Mouse (Mus musculus): Measurements from ENCODE around the gene Cdk11b.
A peak's percentile ranks its signal among the peaks of the same experiment; 100 is the strongest.
"Not testable (repeated sequence)": the region's sequence is repeated elsewhere in the genome, so short reads cannot be mapped to it uniquely, and the experiment has no call there.

The Cdk11b gene

DNA sequence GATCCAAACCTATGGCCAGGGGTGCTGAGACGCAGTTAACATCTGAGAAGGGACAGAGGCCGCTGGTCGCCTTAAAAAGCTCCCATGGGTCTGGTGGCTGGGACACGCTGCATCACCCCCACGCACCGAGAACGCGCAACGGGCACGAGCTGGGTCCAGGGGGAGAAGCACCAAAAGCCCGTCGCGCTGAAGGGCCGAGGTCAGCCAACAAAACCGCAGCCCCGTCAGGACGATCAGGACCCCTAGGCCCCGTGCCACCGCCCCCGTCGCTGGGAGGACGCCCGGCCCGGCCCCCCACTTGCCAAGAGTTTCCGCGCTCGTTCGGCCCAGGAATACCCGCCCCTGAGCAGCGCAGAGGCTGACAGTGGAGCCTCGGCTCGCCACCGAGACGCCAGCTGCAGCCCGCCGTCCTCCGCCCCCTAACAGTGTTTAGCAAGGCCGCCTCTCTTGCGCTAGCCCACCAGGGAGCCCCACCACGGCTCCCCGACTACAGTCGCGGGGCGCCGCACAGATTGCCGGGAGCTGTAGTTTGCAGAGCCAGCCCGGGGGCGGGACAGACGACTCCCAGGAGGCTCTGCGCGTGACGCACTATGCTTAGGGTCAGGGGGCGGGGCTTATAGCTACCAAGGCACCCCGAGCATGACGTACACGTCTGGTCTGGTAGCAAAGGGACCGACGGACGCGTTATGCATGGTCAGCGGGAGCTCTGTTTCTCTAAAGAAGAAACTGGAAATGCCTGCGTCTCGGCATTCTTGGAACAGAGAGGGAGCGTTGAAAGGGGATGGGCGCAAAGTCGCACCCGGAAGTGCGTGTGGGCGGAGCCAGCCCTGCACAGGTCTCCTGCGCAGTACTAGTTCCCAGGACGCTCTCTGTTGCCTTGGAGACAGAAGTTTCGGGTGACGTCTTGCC lies 44.3 kb downstream of the Cdk11b start, which contains the start of gene Mib2:
Gene Mib2 (minus strand): TSS at position 510 of the 909 bp plus-strand sequence.
- peak; percentile 99 for DNase-seq (ENCODE audit: low spot score)

DNA sequence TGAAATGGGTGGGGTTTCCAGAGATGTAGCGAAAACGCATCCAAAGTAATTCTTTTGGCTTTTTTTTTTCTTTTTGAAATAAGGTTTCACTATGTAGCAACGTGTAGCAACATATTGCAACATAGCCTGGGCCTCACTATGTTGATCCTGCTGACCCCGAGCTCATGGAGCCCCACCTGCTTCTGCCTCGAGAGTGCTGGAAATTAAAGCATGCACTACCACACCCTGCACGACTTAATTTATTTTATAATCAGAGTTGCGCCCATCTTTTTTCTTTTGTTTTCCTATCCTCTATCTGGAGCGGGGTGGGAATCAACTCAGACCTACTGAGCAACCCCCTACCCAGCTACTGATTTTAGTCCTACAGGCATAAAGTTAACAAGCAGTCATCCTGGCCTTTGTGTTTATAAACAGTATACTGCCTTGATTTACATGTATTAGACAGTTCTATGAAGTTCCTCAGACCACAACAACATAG lies 45.0 kb downstream of the Cdk11b start:
- DNase-seq (ENCODE audit: low spot score), result no peak

- DNase-seq (ENCODE audit: low spot score), result not testable (repeated sequence)
Observed at GRCm38 (mm10) chr4:155670236-155670635, 45.6 kb downstream of the Cdk11b start.

- DNase-seq (ENCODE audit: low spot score), result no peak
Observed at GRCm38 (mm10) chr4:155672082-155672481, 47.4 kb downstream of the Cdk11b start.

GRCm38 (mm10) chr4:155675991-155676390 lies 51.3 kb downstream of the Cdk11b start:
- DNase-seq (ENCODE audit: low spot score), result peak; percentile 35

DNA sequence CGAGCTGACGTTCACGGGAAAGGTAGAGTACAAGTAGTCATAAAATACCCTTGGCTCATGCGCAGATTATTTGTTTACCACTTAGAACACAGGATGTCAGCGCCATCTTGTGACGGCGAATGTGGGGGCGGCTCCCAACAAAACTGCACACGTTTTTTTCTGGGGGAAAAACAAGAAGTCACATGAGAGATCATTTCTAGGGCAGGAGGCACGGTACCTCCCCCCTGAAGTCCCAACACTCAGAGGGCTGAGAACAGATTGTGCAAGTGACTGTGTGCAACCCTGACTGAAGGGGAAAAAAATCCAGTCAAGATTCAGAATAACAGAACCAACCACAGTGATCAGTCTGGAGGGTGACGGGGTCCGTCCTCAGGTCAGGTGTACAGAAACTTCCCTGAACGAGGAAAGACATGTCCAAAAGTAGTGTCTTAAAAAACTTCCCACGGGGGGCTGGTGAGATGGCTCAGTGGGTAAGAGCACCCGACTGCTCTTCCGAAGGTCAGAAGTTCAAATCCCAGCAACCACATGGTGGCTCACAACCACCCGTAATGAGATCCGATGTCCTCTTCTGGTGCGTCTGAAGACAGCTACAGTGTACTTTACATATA lies 59.1 kb downstream of the Cdk11b start:
- DNase-seq (ENCODE audit: low spot score), result not testable (repeated sequence)

DNA sequence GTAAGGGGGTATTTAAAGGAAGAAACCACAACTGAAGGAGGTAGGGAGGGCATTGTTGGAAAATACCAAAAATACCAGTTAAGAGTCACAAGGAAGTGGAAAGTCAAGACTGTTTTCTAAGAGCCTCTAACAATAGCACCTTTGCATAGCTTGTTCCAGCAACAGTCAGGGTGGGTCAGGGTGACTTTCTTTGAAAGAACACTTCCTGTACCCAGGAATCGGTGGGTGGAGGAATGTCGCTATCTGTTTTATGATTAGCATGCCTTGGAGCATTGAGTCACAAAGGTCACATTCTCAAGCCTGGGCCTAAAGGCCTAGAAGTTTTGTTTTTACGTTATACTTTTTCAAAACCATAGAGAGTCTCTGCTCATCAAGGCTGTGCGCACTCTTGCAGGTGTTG lies 63.1 kb downstream of the Cdk11b start:
- DNase-seq (ENCODE audit: low spot score), result not testable (repeated sequence)

DNA sequence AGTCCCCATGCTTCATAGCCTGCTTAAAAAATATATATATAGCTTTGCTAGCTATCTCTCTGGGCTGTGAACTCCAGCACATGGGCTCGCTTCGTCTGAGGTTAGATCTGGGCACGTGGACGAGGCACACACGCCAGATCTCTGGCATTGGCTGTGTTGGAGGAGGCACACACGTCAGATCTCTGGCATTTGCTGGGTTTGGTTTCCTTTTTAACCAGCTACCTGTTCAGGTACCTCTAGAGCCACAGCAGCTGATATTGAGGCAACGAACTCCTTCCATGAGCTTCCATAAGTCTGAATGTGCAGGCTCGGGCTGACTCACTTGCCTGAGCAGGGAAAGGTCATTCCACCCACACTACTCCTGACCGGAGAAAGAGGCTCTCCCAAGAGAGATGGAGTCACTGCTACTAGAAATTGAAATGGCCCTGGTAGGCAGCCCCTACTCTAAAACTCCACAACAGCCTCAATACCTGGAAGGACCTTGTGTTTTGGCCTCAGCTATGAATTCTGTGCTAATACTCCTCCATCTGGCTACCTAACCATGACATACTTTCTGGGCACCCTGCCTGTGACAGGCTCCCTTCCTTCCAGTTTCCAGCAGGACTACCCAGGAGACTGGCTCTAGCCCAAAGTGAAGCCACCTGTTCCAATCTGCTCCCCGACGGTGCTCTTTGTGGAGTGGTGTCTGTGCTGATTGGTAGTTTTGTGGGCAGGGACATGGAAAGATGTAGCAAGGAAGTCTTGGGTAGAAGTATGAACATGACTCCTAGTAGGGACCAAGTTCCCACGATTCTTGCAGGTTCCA lies 66.1 kb downstream of the Cdk11b start:
- DNase-seq (ENCODE audit: low spot score), result peak; percentile 77

DNA sequence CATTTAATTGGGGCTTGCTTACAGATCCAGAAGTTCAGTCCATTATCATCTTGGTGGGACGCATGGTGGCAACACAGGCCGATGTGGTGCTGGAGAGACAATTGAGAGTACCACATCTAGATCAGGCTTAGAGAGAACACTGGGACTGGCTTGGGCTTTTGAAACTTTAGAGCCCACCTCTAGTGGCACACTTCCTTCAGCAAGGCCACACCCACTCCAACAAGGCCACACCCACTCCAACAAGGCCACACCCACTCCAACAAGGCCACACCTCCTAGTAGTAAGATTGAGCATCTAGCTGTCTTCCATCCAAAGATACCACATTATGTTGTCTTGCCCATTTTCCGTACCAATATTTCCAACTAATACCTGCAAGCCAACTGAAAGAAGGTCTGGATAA lies 67.8 kb downstream of the Cdk11b start:
- DNase-seq (ENCODE audit: low spot score), result no peak

GRCm38 (mm10) chr4:155694111-155694481 lies 69.4 kb downstream of the Cdk11b start, which contains the start of gene Fndc10:
Gene Fndc10, plus strand, starts transcription at chr4:155694342.
- peak; percentile 74 for DNase-seq (ENCODE audit: low spot score)

DNA sequence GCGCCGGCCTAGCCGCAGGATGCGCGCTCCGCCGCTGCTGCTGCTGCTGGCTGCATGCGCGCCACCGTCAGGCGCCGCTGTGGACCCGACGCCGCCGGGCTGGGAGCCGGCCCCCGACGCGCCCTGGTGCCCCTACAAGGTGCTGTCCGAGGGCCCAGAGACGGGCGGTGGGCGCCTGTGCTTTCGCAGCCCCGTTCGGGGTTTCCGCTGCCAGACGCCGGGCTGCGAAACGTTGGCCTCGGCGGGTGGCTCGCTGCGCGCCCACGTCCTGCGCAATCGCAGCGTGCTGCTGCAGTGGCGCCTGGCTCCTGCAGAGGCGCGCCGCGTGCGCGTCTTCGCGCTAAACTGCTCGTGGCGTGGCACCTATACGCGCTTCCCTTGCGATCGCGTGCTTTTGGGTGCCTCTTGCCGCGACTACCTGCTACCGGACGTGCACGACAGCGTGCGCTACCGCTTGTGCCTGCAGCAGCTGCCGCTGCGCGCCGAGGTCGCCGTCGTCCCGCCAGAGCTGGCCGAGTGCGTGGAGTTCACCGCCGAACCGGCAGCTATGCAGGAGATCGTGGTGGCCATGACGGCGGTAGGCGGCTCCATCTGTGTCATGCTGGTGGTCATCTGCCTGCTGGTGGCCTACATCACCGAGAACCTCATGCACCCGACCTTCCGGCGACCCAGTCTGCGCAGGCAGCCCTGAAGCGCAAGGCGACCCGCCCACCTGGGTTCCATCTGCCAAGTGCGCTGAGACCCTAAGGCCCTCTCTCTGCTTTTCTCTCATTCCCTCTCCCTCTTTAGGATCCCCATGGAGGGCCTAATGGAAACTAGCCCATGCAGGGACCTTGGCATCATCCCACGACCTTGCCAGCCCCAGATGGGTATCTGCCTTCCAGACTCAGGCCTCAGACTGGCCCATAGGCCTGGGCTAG lies 70.1 kb downstream of the Cdk11b start:
- peak; percentile 79 for DNase-seq (ENCODE audit: low spot score)

DNA sequence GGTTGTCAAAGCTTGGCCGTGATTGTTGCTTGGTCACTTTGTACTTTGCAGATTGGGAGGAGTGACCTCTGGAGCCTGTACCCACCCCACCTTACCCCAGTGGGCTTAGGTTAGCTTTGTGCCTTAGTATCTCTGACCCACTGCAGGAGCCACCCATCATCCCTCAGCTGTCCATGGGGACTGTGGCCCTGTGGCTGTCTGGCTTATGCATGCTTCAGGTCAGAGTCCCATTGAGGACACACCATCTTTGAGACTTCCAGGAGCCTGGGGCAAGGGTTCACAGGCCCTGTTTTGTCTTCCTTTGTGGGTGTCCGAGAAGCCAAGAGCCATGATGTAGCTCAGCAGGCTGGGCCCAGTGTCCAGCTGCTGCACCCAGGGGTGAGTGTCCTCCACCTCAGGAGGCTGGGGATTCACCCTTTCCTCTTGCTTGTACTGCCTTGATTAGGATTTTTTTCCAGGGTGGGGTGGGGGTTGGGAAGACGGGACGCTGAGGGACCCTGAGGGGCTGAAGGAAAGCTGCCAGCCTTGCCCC lies 70.9 kb downstream of the Cdk11b start:
- DNase-seq (ENCODE audit: low spot score), result no peak

- DNase-seq (ENCODE audit: low spot score), result no peak
Observed at GRCm38 (mm10) chr4:155696261-155697255, 71.9 kb downstream of the Cdk11b start.
